Mouse (Mus musculus): ENCODE measurements around the gene Gng3. TPM values are rescaled to one million over a fixed set of nuclear protein-coding genes. Genes with fewer than 3 reads are reported as not detected.
A peak's percentile ranks its signal among the peaks of the same experiment; 100 is the strongest.
"Not testable (repeated sequence)": the region's sequence is repeated elsewhere in the genome, so short reads cannot be mapped to it uniquely, and the experiment has no call there.

The Gng3 gene
- polyA plus RNA-seq, 1 experiment from 2014 or later = 2.3 TPM

GRCm38 (mm10) chr19:8838041-8838730 lies 808 bp downstream of the Gng3 start:
- peak overlapping the region; percentile 95 for H3K27ac ChIP-seq (ENCODE audit: low read depth, low read length)
- ATAC-seq (replicated peaks; ENCODE audit: low FRiP score) (peak; percentile 11; the same call in 1 of the 2 replicates), DNase-seq (ENCODE audit: low spot score) (no peak)
- WGBS = 26% methylated on average over 15 of the region's 15 CpGs
- no peaks in the 10 kb centered on the region for H3K27me3 ChIP-seq (replicated peaks; ENCODE audit: control insufficient read depth, insufficient read depth, low read length)
- peak overlapping the region; percentile 99 for H3K4me2 ChIP-seq
- no peaks in the 10 kb centered on the region for H3K9me3 ChIP-seq (ENCODE audit: control insufficient read depth, low read length)
- peaks cover 18% of the 10 kb centered on the region for H3K36me3 ChIP-seq (ENCODE audit: control insufficient read depth, insufficient read depth, low read length)
- peak overlapping the region; percentile 54 for H3K4me3 ChIP-seq (ENCODE audit: low read depth, low read length)
- peaks cover 33% of the 10 kb centered on the region for H3K4me1 ChIP-seq (replicated peaks; ENCODE audit: control insufficient read depth, insufficient read depth, low read length)
- H3K9ac ChIP-seq (ENCODE audit: low read depth, low read length) = peak overlapping the region; percentile 93

DNA sequence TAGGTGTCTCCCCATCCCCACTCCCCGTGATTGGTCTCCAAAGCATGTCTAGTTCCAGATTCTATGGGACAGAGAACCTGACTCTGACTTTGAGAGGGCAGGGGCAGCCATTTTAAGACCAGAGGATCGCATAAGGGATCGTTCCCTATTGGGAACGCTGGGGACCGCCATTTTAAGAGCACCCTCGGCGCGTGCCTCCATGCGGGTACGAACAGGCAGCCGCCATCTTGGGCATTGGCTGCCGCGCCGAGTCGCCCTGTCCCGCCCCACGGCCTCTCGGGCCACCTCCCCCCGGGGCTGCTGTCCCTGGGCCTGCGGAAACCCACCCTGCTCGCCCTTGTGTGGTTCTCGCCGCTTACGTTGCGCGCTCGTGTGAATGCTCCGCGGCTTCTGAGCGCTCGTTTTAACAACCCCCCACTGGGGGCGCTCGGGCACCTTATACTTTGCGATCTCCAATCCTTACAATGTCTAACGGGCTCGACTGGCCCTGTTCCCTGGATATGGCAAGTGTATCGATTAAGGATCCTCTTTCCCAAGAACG lies 1.7 kb downstream of the Gng3 start, which contains the start of gene Bscl2:
Gene Bscl2 (plus strand): TSS at position 217 of the 541 bp plus-strand sequence.
- WGBS = 2% methylated on average over 38 of the region's 38 CpGs
- ATAC-seq (replicated peaks; ENCODE audit: low FRiP score) (peak; percentile 74), DNase-seq (ENCODE audit: low spot score) (peak; percentile 87)
- Histone ChIP-seq H3K4me2 (peak within 1 kb of the TSS; percentile 99), H3K27me3 (replicated peaks; ENCODE audit: control insufficient read depth, insufficient read depth, low read length) (no peaks in the 10 kb centered on the region), H3K36me3 (ENCODE audit: control insufficient read depth, insufficient read depth, low read length) (peaks cover 24% of the 10 kb centered on the region), H3K27ac (ENCODE audit: low read depth, low read length) (peak within 1 kb of the TSS; percentile 95), H3K9me3 (ENCODE audit: control insufficient read depth, low read length) (no peaks in the 10 kb centered on the region), H3K4me1 (replicated peaks; ENCODE audit: control insufficient read depth, insufficient read depth, low read length) (peaks cover 33% of the 10 kb centered on the region), H3K9ac (ENCODE audit: low read depth, low read length) (peak within 1 kb of the TSS; percentile 93), H3K4me3 (ENCODE audit: low read depth, low read length) (peak within 1 kb of the TSS; percentile 54)

DNA sequence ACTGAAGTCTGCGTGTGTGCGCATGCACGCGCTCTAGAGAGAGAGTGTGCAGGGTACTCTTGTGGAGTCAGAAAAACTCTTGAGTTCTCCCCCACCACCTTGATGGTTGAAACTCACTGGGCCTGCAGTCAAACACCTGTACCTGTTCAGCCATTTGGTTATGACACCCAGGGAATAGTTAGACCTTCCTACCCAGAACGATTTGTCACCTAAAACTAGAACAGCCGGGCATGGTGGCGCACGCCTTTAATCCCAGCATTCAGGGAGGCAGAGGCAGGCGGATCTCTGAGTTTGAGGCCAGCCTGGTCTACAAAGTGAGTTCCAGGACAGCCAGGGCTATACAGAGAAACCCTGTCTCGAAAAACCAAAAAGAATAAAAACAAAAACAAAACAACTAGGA lies 2.7 kb downstream of the Gng3 start:
- ATAC-seq (replicated peaks; ENCODE audit: low FRiP score); DNase-seq (ENCODE audit: low spot score); H3K4me3 ChIP-seq (ENCODE audit: low read depth, low read length); H3K27ac ChIP-seq (ENCODE audit: low read depth, low read length); H3K9ac ChIP-seq (ENCODE audit: low read depth, low read length); H3K4me2 ChIP-seq; H3K27me3 ChIP-seq (replicated peaks; ENCODE audit: control insufficient read depth, insufficient read depth, low read length); H3K9me3 ChIP-seq (ENCODE audit: control insufficient read depth, low read length): not testable (repeated sequence)
- 96% methylated on average over 10 of the region's 10 CpGs for WGBS
- H3K4me1 ChIP-seq (replicated peaks; ENCODE audit: control insufficient read depth, insufficient read depth, low read length) = peaks cover 33% of the 10 kb centered on the region
- H3K36me3 ChIP-seq (ENCODE audit: control insufficient read depth, insufficient read depth, low read length) = peaks cover 34% of the 10 kb centered on the region

- DNase-seq (ENCODE audit: low spot score) (no peak), ATAC-seq (replicated peaks; ENCODE audit: low FRiP score) (no peak)
- H3K4me1 ChIP-seq (replicated peaks; ENCODE audit: control insufficient read depth, insufficient read depth, low read length) = peaks cover 3% of the 10 kb centered on the region
- 88% methylated on average over 4 of the region's 4 CpGs for WGBS
- no peaks in the 10 kb centered on the region for H3K9me3 ChIP-seq (ENCODE audit: control insufficient read depth, low read length)
- no peak overlapping the region for H3K27ac ChIP-seq (ENCODE audit: low read depth, low read length)
- no peaks in the 10 kb centered on the region for H3K27me3 ChIP-seq (replicated peaks; ENCODE audit: control insufficient read depth, insufficient read depth, low read length)
- H3K4me3 ChIP-seq (ENCODE audit: low read depth, low read length) = no peak overlapping the region
- no peak overlapping the region for H3K9ac ChIP-seq (ENCODE audit: low read depth, low read length)
- peaks cover 66% of the 10 kb centered on the region for H3K36me3 ChIP-seq (ENCODE audit: control insufficient read depth, insufficient read depth, low read length)
- no peak overlapping the region for H3K4me2 ChIP-seq
These were observed 6.0 kb downstream of the Gng3 start for GRCm38 (mm10) chr19:8832971-8833370.

GRCm38 (mm10) chr19:8831262-8831661 lies 7.7 kb downstream of the Gng3 start:
- H3K4me3 ChIP-seq (ENCODE audit: low read depth, low read length) = no peak overlapping the region
- no peak overlapping the region for H3K9ac ChIP-seq (ENCODE audit: low read depth, low read length)
- DNase-seq (ENCODE audit: low spot score) (no peak), ATAC-seq (replicated peaks; ENCODE audit: low FRiP score) (no peak)
- no peak overlapping the region for H3K27ac ChIP-seq (ENCODE audit: low read depth, low read length)
- no peaks in the 10 kb centered on the region for H3K4me1 ChIP-seq (replicated peaks; ENCODE audit: control insufficient read depth, insufficient read depth, low read length)
- H3K27me3 ChIP-seq (replicated peaks; ENCODE audit: control insufficient read depth, insufficient read depth, low read length) = no peaks in the 10 kb centered on the region
- peaks cover 82% of the 10 kb centered on the region for H3K36me3 ChIP-seq (ENCODE audit: control insufficient read depth, insufficient read depth, low read length)
- no peak overlapping the region for H3K4me2 ChIP-seq
- H3K9me3 ChIP-seq (ENCODE audit: control insufficient read depth, low read length) = no peaks in the 10 kb centered on the region
- 84% methylated on average over 11 of the region's 11 CpGs for WGBS

- Histone ChIP-seq H3K4me1 (replicated peaks; ENCODE audit: control insufficient read depth, insufficient read depth, low read length) (no peaks in the 10 kb centered on the region), H3K27ac (ENCODE audit: low read depth, low read length) (no peak overlapping the region), H3K9me3 (ENCODE audit: control insufficient read depth, low read length) (no peaks in the 10 kb centered on the region), H3K9ac (ENCODE audit: low read depth, low read length) (no peak overlapping the region), H3K36me3 (ENCODE audit: control insufficient read depth, insufficient read depth, low read length) (peaks cover 87% of the 10 kb centered on the region), H3K27me3 (replicated peaks; ENCODE audit: control insufficient read depth, insufficient read depth, low read length) (no peaks in the 10 kb centered on the region), H3K4me3 (ENCODE audit: low read depth, low read length) (no peak overlapping the region), H3K4me2 (no peak overlapping the region)
- 97% methylated on average over 8 of the region's 8 CpGs for WGBS
- no peak for ATAC-seq (replicated peaks; ENCODE audit: low FRiP score)
- DNase-seq (ENCODE audit: low spot score) = no peak
These were observed 8.3 kb downstream of the Gng3 start for GRCm38 (mm10) chr19:8830664-8831063.

DNA sequence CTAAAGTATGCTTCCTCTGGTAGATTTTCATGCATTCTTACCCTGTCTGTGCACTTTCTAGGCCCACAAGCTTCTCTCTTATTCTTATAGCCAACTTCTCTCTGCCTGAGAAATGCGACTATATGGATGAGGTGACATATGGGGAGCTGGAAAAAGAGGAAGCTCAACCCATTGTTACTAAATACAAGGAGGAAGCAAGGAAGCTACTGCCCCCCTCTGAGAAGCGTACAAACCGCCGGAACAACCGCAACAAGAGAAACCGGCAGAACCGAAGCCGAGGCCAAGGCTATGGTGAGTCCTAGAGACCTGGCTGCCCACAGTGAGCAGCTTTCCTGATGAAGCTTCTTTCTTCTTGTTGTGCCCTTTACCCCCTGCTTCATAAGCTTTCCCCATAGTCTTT lies 9.3 kb downstream of the Gng3 start, which contains the start of gene AC129217.1:
Gene AC129217.1 (plus strand): TSS at position 114 of the 400 bp plus-strand sequence.
- Histone ChIP-seq H3K9ac (ENCODE audit: low read depth, low read length) (no peak within 1 kb of the TSS), H3K36me3 (ENCODE audit: control insufficient read depth, insufficient read depth, low read length) (peaks cover 88% of the 10 kb centered on the region), H3K9me3 (ENCODE audit: control insufficient read depth, low read length) (no peaks in the 10 kb centered on the region), H3K4me2 (no peak within 1 kb of the TSS), H3K4me3 (ENCODE audit: low read depth, low read length) (no peak within 1 kb of the TSS), H3K27ac (ENCODE audit: low read depth, low read length) (no peak within 1 kb of the TSS), H3K4me1 (replicated peaks; ENCODE audit: control insufficient read depth, insufficient read depth, low read length) (no peaks in the 10 kb centered on the region), H3K27me3 (replicated peaks; ENCODE audit: control insufficient read depth, insufficient read depth, low read length) (no peaks in the 10 kb centered on the region)
- ATAC-seq (replicated peaks; ENCODE audit: low FRiP score) (no peak), DNase-seq (ENCODE audit: low spot score) (no peak)
- WGBS = 73% methylated on average over 8 of the region's 8 CpGs

- H3K4me3 ChIP-seq (ENCODE audit: low read depth, low read length) = peak overlapping the region; percentile 100
- H3K27me3 ChIP-seq (replicated peaks; ENCODE audit: control insufficient read depth, insufficient read depth, low read length) = no peaks in the 10 kb centered on the region
- H3K4me2 ChIP-seq = peak overlapping the region; percentile 93
- no peak overlapping the region for H3K9ac ChIP-seq (ENCODE audit: low read depth, low read length)
- H3K27ac ChIP-seq (ENCODE audit: low read depth, low read length) = no peak overlapping the region
- H3K9me3 ChIP-seq (ENCODE audit: control insufficient read depth, low read length) = no peaks in the 10 kb centered on the region
- DNase-seq (ENCODE audit: low spot score) = no peak
- peaks cover 44% of the 10 kb centered on the region for H3K36me3 ChIP-seq (ENCODE audit: control insufficient read depth, insufficient read depth, low read length)
- no peak for ATAC-seq (replicated peaks; ENCODE audit: low FRiP score)
- peaks cover 17% of the 10 kb centered on the region for H3K4me1 ChIP-seq (replicated peaks; ENCODE audit: control insufficient read depth, insufficient read depth, low read length)
- WGBS = 85% methylated on average over 8 of the region's 8 CpGs
These were observed 16.3 kb downstream of the Gng3 start for GRCm38 (mm10) chr19:8822696-8823095.

GRCm38 (mm10) chr19:8821146-8821545 lies 17.8 kb downstream of the Gng3 start:
- peak overlapping the region; percentile 93 for H3K4me2 ChIP-seq
- DNase-seq (ENCODE audit: low spot score) (no peak), ATAC-seq (replicated peaks; ENCODE audit: low FRiP score) (no peak)
- no peaks in the 10 kb centered on the region for H3K9me3 ChIP-seq (ENCODE audit: control insufficient read depth, low read length)
- H3K9ac ChIP-seq (ENCODE audit: low read depth, low read length) = peak overlapping the region; percentile 98
- H3K4me3 ChIP-seq (ENCODE audit: low read depth, low read length) = peak overlapping the region; percentile 100
- under 1% methylated on average over 7 of the region's 7 CpGs for WGBS
- H3K27ac ChIP-seq (ENCODE audit: low read depth, low read length) = peak overlapping the region; percentile 98
- peaks cover 21% of the 10 kb centered on the region for H3K4me1 ChIP-seq (replicated peaks; ENCODE audit: control insufficient read depth, insufficient read depth, low read length)
- H3K36me3 ChIP-seq (ENCODE audit: control insufficient read depth, insufficient read depth, low read length) = peaks cover 33% of the 10 kb centered on the region
- no peaks in the 10 kb centered on the region for H3K27me3 ChIP-seq (replicated peaks; ENCODE audit: control insufficient read depth, insufficient read depth, low read length)

Measured in liver, embryonic 11.5 days (tissue).